Mouse (Mus musculus) CH12.LX (cell line): ENCODE measurements around the gene Serbp1. TPM values are rescaled to one million over a fixed set of nuclear protein-coding genes. Genes with fewer than 3 reads are reported as not detected.

ENCODE experiments used
- DNase-seq: peaks from one replicate; pipeline ENCODE4 v3.0.0-alpha.2; 2013; ENCODE audit errors: extremely low read depth
- H3K27ac ChIP-seq: 2 replicates; pipeline ENCODE4 v1.5.1; 2012; ENCODE audit warnings: low read depth, mild to moderate bottlenecking, control low read depth, moderate library complexity; ENCODE audit not compliant: insufficient read depth
- H3K27me3 ChIP-seq: replicated peaks from 2 replicates; pipeline ENCODE3; 2012; ENCODE audit warnings: inconsistent platforms
- H3K36me3 ChIP-seq, 2 experiments: replicated peaks in 1 of 2; 2 replicates each; pipeline versions ENCODE3 to v1.6.1; 2012; ENCODE audit warnings: inconsistent platforms in 1 of 2, low read length in 1 of 2, mild to moderate bottlenecking in 1 of 2, mixed read lengths in 1 of 2, moderate library complexity in 1 of 2; ENCODE audit not compliant: control insufficient read depth in 1 of 2, insufficient read depth in 1 of 2
- H3K4me1 ChIP-seq, 2 experiments: 2 replicates each; pipeline ENCODE4 v1.6.1; 2012; ENCODE audit warnings: inconsistent platforms in 1 of 2, moderate library complexity in 1 of 2; ENCODE audit not compliant: insufficient read depth in 2 of 2, control insufficient read depth in 1 of 2
- H3K4me2 ChIP-seq: 2 replicates; pipeline ENCODE4 v1.6.1; 2012; ENCODE audit warnings: low read depth, mild to moderate bottlenecking, control low read depth; ENCODE audit not compliant: poor library complexity, insufficient read depth, severe bottlenecking
- H3K4me3 ChIP-seq, 3 experiments: fragments of 150-350 bp in 1 of 3; sonication (generic) in 1 of 3; replicated peaks in 1 of 3; 2 replicates each; pipeline versions ENCODE3 to v1.5.1; 2011 to 2012; ENCODE audit warnings: low read depth in 2 of 3, low read length in 2 of 3, mild to moderate bottlenecking in 2 of 3, moderate library complexity in 2 of 3, control low read depth in 1 of 3, improper control_type of control experiment in 1 of 3, inconsistent platforms in 1 of 3, mixed read lengths in 1 of 3; ENCODE audit not compliant: poor library complexity in 1 of 3
- H3K79me2 ChIP-seq: replicated peaks from 2 replicates; pipeline ENCODE4 v1.6.1; 2012; ENCODE audit warnings: mild to moderate bottlenecking, moderate library complexity; ENCODE audit not compliant: control insufficient read depth, poor library complexity, insufficient read depth, severe bottlenecking; ENCODE audit errors: extremely low read depth
- H3K9ac ChIP-seq: 2 replicates; pipeline ENCODE4 v1.6.1; 2012; ENCODE audit warnings: low read depth, mild to moderate bottlenecking, control low read depth, moderate library complexity; ENCODE audit not compliant: insufficient read depth
- H3K9me3 ChIP-seq: replicated peaks from 2 replicates; pipeline ENCODE3; 2012; ENCODE audit warnings: low read length, inconsistent platforms, mixed read lengths
- ETS1 ChIP-seq: conservative IDR thresholded peaks from 2 replicates; pipeline ENCODE4 v1.6.1; 2012; ENCODE audit warnings: low read depth, mild to moderate bottlenecking, inconsistent platforms, low read length, improper control_type of control experiment, moderate library complexity
- MAX ChIP-seq: IDR thresholded peaks from 2 replicates; pipeline ENCODE4 v1.6.1; 2011; ENCODE audit warnings: low read length, improper control_type of control experiment
- POLR2AphosphoS2 ChIP-seq: IDR thresholded peaks from 2 replicates; pipeline ENCODE4 v1.6.1; 2011; ENCODE audit warnings: low read depth, low read length, improper control_type of control experiment
- RAD21 ChIP-seq: IDR thresholded peaks from 2 replicates; pipeline ENCODE4 v1.6.1; 2011; ENCODE audit warnings: low read depth, mild to moderate bottlenecking, low read length, improper control_type of control experiment, moderate library complexity
- RCOR1 ChIP-seq: conservative IDR thresholded peaks from 2 replicates; pipeline ENCODE4 v1.6.1; 2012; ENCODE audit warnings: low read depth, mild to moderate bottlenecking, inconsistent platforms, low read length, improper control_type of control experiment
- ZC3H11A ChIP-seq: IDR thresholded peaks from 2 replicates; pipeline ENCODE4 v1.6.1; 2012; ENCODE audit warnings: low read depth, mild to moderate bottlenecking, inconsistent platforms, low read length, improper control_type of control experiment
- dilution Hi-C: fragments of 300-500 bp; cut with MboI; formaldehyde crosslinking; loops from 2 replicates; pipeline ENCODE4 v1.14.3; 2020; ENCODE audit warnings: low sequenced_read_pairs; ENCODE audit not compliant: extremely low pct_unique_long_range_greater_than_20kb, extremely low pct_ligation_motif_present
- in situ Hi-C: fragments of 300-500 bp; cut with MboI; formaldehyde crosslinking; loops from 3 replicates; pipeline ENCODE4 v1.14.3; 2019; ENCODE audit warnings: low sequenced_read_pairs, low pct_ligation_motif_present, low pct_unique_long_range_greater_than_20kb, mixed read lengths
- polyA plus RNA-seq: library from polyadenylated mRNA; unstranded; fragments of >175 nt; gene quantifications from 2 replicates; pipeline ENCODE4 v1.2.1, GENCODE M21; 2012; ENCODE audit warnings: low read depth; ENCODE audit not compliant: insufficient read length
- total RNA-seq, 2 experiments: library from RNA; depleted of rRNA; stranded (reverse); fragments of 300-350 nt in 1 of 2; fragments of >200 nt in 1 of 2; gene quantifications; 2 replicates each; pipeline ENCODE4 v1.2.3; 2012 to 2014

Serbp1 gene
- total and polyA plus RNA-seq, 3 experiments: 828 to 2,454 (median 835) TPM

DNA sequence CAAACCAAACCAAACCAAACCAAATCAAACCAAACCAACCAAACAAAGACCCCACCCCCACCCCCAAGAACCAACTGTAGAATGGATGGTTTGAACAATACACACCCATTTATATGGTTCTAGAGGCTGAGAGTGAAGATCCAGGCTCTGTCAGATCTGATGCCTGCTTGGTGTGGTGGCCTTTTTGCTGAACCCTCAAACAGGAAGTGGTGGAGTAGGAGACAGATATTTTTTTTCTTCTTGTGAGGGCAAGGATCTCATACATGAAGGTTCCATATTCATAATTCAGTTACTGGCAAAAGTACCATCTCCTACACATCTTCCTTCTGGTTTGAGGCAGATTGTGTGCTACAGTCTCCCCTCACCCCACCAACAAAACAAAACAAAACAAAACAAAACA is 101.5 kb downstream of the Serbp1 start:
- Histone ChIP-seq H3K9me3 (no peaks in the 10 kb centered on the region), H3K27ac (no peak overlapping the region), H3K36me3 (no peaks in the 10 kb centered on the region), H3K27me3 (no peaks in the 10 kb centered on the region), H3K4me3 (no peak overlapping the region), H3K9ac (no peak overlapping the region), H3K79me2 (no peaks in the 10 kb centered on the region), H3K4me1 (peaks cover 0 to 8% of the 10 kb centered on the region in 2 experiments; a peak in 1 of 4 replicates), H3K4me2 (no peak overlapping the region)
- DNase-seq: no peak
- TF ChIP-seq ETS1 (no peak), MAX (no peak), RAD21 (no peak), ZC3H11A (no peak), POLR2AphosphoS2 (no peak), RCOR1 (no peak)
- dilution Hi-C loops (no loop called here), in situ Hi-C loops (no loop called here)

Other genes starting within 250 kb of the Serbp1 start
- gene Gadd45a, start 200.7 kb upstream of the Serbp1 start, total RNA-seq (2012; rRNA removed): 6.0 and 12.5 TPM in 2 replicates
- 19.5 and 22.4 TPM in 2 replicates for gene Gadd45a, start 200.7 kb upstream of the Serbp1 start, total RNA-seq (2014; rRNA removed)
- gene Gadd45a, start 200.7 kb upstream of the Serbp1 start, polyA plus RNA-seq: 26.2 and 30.5 TPM in 2 replicates
- gene Il12rb2, start 138.0 kb downstream of the Serbp1 start, total RNA-seq (2012; rRNA removed): 0.08 and 0.17 TPM in 2 replicates
- not detected in 2 replicates for gene Il12rb2, start 138.0 kb downstream of the Serbp1 start, total RNA-seq (2014; rRNA removed)
- gene Il12rb2, start 138.0 kb downstream of the Serbp1 start, polyA plus RNA-seq: 0.11 TPM in 1 of 2 replicates, not detected in the other